Mouse (Mus musculus): ENCODE data around the gene Map3k4. TPM values are rescaled to one million over a fixed set of nuclear protein-coding genes. Genes with fewer than 3 reads are reported as not detected.

The Map3k4 gene
- total RNA-seq, 2 experiments from 2014 or later = 7.4 to 8.0 TPM

DNA sequence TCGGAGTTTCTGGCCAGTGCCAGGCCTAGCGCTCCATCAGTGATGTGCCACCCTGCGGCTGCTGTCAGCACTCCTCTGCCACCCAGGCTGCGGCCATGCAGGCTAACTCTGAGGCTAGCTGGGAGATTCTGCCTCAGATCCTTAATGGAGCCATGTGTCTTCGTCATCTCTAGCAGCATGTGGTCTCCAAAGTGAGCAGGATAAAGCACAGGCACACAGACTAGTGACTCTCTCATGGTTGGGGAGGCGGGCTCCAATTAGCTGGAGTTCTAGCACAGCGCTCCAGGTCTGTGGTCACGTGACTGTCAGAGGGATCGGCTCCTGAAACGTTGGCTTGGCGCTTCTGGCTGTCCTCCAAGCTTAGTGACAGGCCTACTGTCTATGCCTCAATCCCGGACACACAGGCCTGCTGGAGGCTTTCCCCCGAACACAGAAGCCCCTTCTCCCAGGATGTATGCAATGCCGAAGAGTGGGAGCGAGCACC lies 115.1 kb downstream of the Map3k4 start:
- ATAC-seq (replicated peaks; ENCODE audit: low FRiP score, poor library complexity, severe bottlenecking) = no peak

DNA sequence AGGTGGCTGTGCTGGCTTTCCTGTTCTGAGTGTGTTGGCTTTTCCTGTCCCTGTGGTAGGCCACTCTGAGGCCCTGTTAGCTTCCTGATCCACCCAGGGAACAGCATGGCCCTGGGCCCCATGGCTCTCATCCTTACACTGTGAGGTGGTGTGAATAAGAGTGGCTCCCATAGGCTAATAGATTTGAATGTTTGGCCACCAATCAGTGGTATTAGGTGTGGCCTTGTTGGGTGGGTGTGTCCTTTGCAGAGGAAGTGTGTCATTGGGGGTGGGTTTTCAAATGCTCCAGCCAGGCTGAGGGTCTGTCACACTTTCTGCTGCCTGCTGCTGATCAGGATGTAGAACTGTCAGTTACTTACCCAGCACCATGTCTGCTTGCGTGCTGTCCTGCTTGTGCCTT lies 117.5 kb downstream of the Map3k4 start:
- no peak for ATAC-seq (replicated peaks; ENCODE audit: low FRiP score, poor library complexity, severe bottlenecking)

DNA sequence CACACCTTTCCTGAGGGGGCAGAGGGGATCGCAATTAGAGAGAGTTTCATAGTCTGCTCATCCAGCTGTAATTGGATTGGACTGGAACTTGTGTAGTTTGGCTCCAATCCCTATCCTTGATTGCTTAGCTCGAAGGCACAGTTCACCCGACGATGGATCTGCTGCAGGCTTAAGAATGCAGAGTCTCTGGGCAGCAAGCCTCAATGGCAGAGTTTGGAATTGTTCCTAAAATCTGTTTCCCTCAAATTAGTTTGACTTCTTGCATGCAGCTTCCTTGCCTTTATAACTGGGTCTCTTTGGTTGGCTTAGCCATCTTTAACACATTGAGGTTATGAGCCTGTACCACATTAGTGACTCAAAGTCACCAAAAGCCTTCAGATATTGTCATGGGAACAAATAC lies 118.7 kb downstream of the Map3k4 start:
- ATAC-seq (replicated peaks; ENCODE audit: low FRiP score, poor library complexity, severe bottlenecking) = no peak

DNA sequence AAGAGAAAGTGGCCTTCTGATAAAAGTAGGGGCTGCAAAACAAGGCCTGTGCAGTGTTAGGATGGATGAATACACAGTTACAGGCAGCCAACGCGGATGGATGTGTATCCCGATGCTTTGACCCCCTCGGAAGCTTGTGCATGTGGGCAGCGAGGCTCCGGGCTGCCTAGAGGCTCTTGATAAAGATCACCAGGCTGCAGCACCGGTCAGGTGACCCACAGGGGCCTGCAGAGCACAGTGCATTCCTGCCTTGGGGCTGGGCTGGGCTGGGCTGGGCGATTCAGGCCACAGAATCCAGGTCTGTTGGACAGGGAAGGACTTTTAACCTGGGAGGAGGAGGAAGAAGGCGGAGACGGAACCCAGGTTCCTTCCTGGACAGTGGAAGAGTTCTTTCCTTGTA lies 123.0 kb downstream of the Map3k4 start:
- no peak for ATAC-seq (replicated peaks; ENCODE audit: low FRiP score, poor library complexity, severe bottlenecking)

DNA sequence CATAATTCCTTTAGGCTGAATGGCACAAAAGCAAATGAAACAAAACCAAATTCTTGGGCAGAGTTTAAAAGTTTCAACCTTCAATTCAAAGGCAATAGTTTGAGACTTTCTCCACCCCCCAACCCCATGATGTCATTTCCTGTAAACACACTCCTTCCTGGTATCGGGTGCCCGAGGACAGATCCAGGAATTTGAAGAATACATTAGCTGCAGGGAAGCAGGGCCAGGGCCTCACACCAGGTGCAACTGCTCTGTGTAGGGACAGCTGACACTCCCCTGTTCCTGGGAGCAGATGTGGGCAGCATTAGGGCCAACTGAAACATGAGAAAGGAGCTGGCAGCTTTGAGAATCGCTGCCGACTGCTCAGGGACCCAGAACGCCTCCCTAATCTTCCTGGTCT lies 123.5 kb downstream of the Map3k4 start:
- ATAC-seq (replicated peaks; ENCODE audit: low FRiP score, poor library complexity, severe bottlenecking) = no peak

DNA sequence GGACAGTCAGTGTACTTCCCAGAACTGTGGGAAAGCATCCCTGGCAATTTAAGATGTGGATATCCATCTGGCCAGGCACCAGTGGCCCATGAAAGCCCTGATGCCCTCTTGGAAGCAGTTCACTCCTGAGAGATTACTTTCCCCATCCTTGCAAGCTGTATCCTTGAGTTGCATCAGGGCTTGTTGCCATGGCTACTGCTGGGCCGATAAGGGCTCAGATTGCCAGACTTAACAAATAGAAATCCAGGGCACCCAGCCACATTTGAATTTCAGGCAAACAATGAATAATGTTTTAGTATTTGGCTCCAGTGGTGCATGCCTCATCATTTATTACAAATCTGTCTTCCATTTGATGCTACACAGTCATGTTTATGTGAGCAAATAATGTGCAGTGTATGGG lies 130.8 kb downstream of the Map3k4 start:
- ATAC-seq (replicated peaks; ENCODE audit: low FRiP score, poor library complexity, severe bottlenecking) = no peak

DNA sequence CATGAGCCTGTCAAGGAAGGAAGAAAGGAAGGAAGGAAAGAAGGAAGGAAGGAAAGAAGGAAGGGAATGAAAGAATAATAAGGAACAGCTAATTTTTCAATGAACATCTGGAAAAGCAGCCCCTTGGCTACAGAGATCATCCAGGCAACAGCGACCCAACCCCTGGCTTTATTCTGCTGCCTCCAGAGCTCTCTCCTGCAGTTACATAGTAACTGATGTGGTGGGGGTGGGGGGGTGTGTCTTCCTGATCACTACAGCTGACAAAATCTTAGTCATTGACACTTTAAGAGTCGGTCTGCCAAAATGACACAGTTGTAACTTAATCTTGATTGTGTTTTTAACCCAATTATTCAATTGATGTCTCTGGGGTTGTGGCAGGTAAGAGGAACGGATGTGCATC lies 132.3 kb downstream of the Map3k4 start:
- ATAC-seq (replicated peaks; ENCODE audit: low FRiP score, poor library complexity, severe bottlenecking) = no peak

DNA sequence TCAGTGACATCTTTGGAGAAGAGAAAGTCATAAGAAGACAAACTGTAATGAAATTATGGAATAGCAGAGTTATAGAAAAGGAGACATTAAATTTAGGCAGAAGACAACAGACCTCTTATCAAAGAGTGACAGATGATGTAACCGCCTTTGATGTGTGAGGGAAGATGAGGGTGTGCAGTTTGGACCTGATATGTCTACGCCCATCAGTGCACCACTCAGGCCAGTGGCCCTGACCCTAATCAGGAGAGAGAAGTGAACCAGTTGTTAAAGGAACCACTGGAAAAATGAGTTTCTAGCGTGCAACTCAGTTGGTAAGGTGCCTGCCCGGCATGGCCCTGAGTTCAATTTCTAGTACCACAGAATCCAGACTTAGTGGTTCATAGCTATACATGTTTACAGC lies 132.7 kb downstream of the Map3k4 start:
- ATAC-seq (replicated peaks; ENCODE audit: low FRiP score, poor library complexity, severe bottlenecking) = peak; percentile 91

DNA sequence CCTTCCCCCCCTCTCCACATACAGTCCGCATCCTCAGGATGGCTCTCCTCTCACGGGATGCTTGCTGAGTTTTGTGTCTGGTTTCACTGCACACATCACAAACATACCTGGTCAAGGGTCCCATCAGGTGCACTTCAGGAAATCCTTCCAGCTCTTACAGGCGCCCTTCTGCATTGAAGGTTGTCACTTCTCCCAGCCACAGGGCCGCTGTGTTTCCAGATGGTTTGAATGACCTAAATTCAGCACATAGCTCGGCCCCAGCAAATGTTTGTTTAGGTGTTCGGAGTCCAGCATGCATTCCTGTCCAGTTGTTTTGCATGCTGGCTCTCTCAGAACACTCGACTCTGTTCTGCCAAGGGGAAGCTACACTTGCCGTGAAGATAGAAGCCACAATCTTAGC lies 134.3 kb downstream of the Map3k4 start:
- no peak for ATAC-seq (replicated peaks; ENCODE audit: low FRiP score, poor library complexity, severe bottlenecking)

DNA sequence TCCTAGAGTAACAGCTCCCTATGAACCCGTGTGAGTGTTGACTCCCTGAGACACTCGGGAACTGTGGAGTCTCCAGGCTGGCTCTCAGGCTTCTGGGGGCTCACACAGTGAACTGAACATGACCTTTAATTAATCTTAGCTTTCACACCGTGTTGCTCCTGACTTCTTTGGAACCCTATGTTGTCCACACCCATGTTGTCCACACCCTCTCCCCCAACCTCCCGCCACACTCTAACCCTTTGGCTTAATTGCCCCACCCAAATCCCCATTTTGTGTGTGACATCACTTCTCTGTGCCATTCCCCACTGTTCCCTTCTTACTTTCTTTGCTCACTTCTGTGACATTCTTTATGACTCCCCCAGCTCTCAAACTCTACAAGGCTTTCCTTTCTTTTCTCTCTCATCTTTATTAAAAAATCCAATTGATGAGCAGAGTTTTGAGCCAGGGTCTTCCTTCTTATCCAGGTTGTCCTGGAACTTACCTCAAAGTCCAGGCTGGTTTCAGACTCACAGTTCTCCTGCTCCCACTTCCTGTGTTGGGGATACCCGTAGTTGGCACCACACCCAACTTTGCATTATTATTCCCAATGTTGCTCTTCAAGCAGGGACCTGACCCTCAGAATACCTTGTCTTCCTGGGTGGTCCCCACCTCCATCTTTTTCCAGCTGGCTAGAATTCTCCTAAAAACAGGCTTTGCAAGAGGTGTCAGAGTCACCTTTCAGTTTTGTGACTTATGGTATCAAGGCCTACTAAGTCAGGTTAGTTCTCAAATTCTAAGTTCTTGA lies 135.7 kb downstream of the Map3k4 start:
- ATAC-seq (replicated peaks; ENCODE audit: low FRiP score, poor library complexity, severe bottlenecking) = peak; percentile 67

DNA sequence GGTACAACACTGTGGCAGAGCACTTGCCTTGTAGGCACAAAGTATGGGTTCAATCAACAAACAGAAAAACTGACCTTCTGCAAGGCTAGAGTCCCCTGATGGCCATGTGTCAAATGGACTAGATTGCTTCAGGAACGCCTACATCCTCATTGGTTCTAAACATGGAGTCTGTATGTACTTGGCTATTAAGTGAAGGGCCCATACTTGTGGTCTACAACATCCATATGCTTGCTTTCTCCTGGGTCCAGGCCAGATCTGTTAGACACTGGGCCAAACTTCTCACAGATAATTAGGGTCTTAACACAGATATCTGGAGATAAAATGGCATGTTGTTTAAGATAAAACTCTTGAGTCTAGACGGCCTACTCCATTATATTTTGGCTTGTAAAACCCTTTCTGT lies 138.8 kb downstream of the Map3k4 start:
- ATAC-seq (replicated peaks; ENCODE audit: low FRiP score, poor library complexity, severe bottlenecking) = no peak

DNA sequence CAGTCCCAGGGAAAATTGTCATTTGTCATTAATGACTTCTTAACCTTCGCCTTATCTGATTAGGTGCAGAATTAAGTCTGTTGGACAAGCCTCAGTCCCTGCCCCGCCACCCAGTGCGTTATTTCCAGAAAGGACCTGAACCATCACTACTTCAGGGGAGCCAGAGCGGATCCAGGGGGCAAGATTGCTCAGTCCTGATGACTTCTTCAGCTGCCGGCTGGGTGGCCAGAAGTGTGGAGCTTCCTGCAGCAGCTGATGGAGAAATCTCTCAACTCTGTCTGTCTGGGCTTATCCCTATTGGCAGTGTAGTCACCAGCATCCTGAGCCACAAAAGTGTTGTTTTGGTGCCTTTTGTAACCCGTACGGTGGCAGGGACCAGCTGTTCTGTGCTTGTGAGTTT lies 139.3 kb downstream of the Map3k4 start:
- ATAC-seq (replicated peaks; ENCODE audit: low FRiP score, poor library complexity, severe bottlenecking) = no peak

Other genes starting within 250 kb of the Map3k4 start
- gene Agpat4, start 200.1 kb downstream of the Map3k4 start, total RNA-seq (2015; ENCODE audit: low replicate concordance) = 66.3 and 66.7 TPM in 2 replicates
- 88.6 and 120 TPM in 2 replicates for gene Agpat4, start 200.1 kb downstream of the Map3k4 start, total RNA-seq (2017; ENCODE audit: low replicate concordance)
- not detected in 2 replicates for gene Plg, start 59.8 kb upstream of the Map3k4 start, total RNA-seq (2015; ENCODE audit: low replicate concordance)
- gene Plg, start 59.8 kb upstream of the Map3k4 start, total RNA-seq (2017; ENCODE audit: low replicate concordance) = 0.39 TPM in 1 of 2 replicates, not detected in the other
- gene Slc22a3, start 188.9 kb upstream of the Map3k4 start, total RNA-seq (2015; ENCODE audit: low replicate concordance) = 1.3 TPM in 1 of 2 replicates, not detected in the other
- gene Slc22a3, start 188.9 kb upstream of the Map3k4 start, total RNA-seq (2017; ENCODE audit: low replicate concordance) = 0.64 TPM in 1 of 2 replicates, not detected in the other